Mouse (Mus musculus): ENCODE data around the gene Plrg1.

- TF ChIP-seq POLR2A (IDR thresholded peaks at IDR 0.05; ENCODE audit: insufficient read length, low read depth) (no peak), REST (IDR thresholded peaks at IDR 0.05; ENCODE audit: insufficient read depth, insufficient read length) (no peak), USF1 (IDR thresholded peaks at IDR 0.05; ENCODE audit: low read depth) (no peak), E2F4 (IDR thresholded peaks at IDR 0.05; ENCODE audit: insufficient read depth) (no peak), MAX (IDR thresholded peaks at IDR 0.05; ENCODE audit: low read depth) (no peak), TCF12 (IDR thresholded peaks at IDR 0.05; ENCODE audit: insufficient read depth, poor library complexity, severe bottlenecking) (no peak), POLR2AphosphoS2 (IDR thresholded peaks at IDR 0.05; ENCODE audit: insufficient read length, low read depth) (no peak), MYOG (IDR thresholded peaks at IDR 0.05; ENCODE audit: control insufficient read depth in 1 of 3, insufficient read depth in 1 of 3, insufficient read length in 2 of 3, low read depth in 2 of 3) (no peak), CEBPB (IDR thresholded peaks at IDR 0.05; ENCODE audit: insufficient read depth, poor library complexity, severe bottlenecking) (no peak), TCF3 (IDR thresholded peaks at IDR 0.05; ENCODE audit: insufficient read length, low read depth) (no peak)
Measured at GRCm38 (mm10) chr3:83068869-83069268, 13.5 kb downstream of the Plrg1 start.
